Mouse (Mus musculus) ES-Bruce4 (cell line): ENCODE results near the gene Tor4a.

ENCODE experiments used
- CTCF ChIP-seq: IDR thresholded peaks from one replicate; pipeline ENCODE4 v1.8.1; 2011; ENCODE audit warnings: low read depth, low read length
- EP300 ChIP-seq: IDR thresholded peaks from 2 replicates; pipeline ENCODE4 v1.6.1; 2011; ENCODE audit warnings: low read depth, low read length; ENCODE audit not compliant: insufficient read depth
- POLR2A ChIP-seq: IDR thresholded peaks from one replicate; pipeline ENCODE4 v1.8.1; 2011; ENCODE audit warnings: low read length; ENCODE audit not compliant: insufficient read depth

GRCm38 (mm10) chr2:25196172-25196954 lies at the start of gene Tor4a:
- no peak for TF ChIP-seq CTCF
- TF ChIP-seq POLR2A: no peak
- TF ChIP-seq EP300: no peak
